Mouse (Mus musculus): ENCODE data around the gene Akap2. TPM values are rescaled to one million over a fixed set of nuclear protein-coding genes. Genes with fewer than 3 reads are reported as not detected.
A peak's percentile ranks its signal among the peaks of the same experiment; 100 is the strongest.

Akap2 gene
- total RNA-seq, 2 experiments from 2014 or later, result 90.7 to 99.5 TPM

- no peak for DNase-seq
These were observed 80.3 kb downstream of the Akap2 start for GRCm38 (mm10) chr4:57797548-57798285.

DNA sequence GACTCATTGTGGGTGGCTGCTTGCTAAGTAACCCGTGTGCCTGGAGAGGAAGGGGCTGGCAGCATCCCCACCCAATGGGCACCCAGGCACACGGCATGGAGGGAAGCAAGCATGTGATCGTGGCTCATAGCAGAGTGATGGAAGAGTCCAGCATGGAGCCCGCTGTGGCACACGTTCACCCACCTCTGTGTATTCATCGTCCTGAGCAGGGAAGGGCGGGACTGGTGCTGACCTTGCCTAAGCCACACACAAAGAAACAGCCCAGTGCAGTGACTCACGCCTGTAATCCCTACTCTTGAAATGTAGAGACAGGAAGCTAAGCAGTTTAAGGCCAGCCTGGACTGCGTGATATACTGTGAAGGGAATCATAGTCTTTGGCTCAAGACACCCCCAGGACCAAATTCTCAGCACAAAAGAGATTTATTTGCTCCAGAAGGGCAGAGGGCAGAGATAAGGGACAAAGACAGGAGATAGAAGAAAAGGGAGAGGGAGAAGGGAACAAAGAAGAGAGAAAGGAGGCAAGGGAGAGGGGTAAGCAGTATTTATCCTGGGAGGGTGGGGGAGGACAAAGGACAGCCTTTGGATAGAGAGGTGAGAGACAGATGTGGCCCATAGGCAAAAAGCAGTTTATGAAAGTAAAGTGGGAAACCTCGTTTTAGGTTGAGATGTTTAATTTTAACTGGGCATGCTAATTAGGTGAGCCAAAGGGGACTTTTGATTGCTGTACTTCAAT lies 81.0 kb downstream of the Akap2 start:
- DNase-seq, result peak in 1 of 2 experiments; percentile 37

GRCm38 (mm10) chr4:57799297-57799696 lies 81.8 kb downstream of the Akap2 start:
- DNase-seq, result no peak

DNA sequence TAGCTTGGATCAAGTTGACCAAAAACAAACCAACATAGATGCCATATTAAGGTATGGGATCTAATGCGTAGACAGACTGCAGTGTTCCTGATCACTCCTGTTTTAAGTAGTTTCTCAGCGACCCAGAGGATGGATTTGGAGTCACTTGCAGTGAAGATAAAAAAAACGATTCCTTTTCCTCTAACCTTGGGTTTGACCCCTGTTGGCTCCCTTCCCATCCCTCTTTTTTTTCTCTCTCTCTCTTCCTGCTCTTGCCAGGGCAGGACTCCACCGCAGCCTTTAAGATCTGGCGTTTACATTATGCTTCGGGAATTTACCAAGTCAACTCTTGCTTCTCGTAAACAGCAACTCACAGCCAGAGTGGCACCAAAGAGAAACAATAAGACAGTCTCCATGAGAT lies 83.8 kb downstream of the Akap2 start:
- no peak for DNase-seq

DNA sequence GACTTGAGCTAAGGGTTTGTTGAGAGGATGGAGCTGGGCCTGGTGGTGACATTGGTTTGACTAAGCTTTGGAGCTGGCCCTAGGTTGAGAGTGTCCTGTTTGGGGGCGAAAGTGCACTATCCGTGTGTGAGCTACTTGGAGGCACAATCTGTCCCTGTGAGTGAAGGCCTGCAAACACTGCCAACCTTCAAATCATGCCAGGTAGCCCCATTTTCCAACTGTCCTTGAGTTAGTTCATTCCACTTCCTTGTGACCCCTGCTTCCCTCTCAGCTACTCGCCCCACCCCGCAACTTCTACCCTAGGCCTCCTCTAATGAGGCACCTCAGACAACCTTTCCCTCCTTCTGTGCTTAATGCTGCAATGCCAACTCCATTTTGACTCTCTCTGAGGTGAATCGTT lies 84.5 kb downstream of the Akap2 start:
- no peak for DNase-seq

DNA sequence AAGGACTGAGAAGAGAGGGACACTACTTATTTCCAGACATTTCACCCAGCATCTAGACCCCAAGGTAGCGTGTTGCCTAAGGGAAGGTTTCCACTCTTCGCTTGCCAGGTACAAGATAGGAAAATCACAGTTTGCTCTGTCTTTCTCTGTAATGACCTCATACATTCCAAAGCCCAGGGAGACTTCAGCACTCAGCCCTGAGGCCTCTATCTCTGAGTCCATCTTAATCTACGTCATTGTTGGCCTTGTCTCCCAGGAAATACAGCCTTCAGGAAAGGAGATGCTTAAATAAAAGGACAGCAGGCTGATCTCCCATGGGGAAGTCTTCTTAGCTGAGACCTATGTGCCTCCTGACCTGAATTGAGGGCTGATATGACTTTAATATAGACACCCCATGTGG lies 85.0 kb downstream of the Akap2 start:
- no peak for DNase-seq

- DNase-seq, result no peak
These were observed 87.4 kb downstream of the Akap2 start for GRCm38 (mm10) chr4:57804902-57805301.

DNA sequence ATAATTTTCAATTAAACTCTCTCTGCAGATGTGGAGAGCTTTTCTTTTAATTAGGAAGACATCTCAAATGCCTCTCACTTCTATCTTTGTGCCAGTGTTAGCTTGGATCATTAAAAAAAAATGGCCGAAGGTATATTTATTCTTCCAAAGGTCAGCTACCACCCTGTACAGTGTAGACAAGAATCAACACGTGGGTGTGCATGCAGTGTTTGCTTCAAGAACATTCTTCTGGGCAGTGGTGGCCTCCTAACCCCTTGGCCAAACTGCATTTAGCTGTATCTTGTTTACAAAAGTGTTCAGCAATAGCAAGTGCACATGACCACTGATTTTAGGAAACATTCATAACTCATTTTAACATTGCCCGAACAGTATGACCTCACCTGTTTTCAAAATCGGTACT lies 92.0 kb downstream of the Akap2 start:
- DNase-seq, result no peak

GRCm38 (mm10) chr4:57812075-57812474 lies 94.6 kb downstream of the Akap2 start:
- DNase-seq, result no peak

DNA sequence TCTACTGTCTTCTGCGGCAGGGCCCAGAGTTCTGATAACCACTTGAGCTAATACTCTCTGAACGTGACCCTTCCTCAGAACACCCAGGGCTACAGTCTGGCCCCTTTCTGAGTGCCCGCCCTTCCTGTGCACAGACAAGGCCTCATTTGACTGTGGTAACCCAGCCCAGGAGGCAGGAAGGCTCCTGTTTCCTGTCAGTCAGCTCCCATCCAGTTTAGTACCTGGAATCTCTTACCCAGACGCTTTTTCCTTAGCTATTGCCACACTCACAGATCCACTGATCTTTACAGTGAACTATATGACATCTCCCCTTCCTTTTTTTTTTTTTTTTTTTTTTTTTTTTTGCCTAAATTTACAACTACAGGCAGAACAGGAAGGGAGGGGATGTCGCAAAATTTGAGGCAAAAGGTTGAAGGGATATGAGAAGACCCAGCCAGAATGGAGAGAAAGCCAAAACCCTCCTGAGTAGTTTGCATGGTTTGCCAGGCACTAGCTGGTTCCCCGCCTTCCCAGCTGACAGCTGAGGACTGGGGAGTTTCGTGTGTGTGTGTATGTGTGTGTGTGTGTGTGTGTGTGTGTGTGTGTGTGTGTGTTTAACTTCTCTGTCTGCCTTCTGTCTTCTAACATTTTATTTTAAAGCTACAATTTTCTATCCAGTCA lies 95.6 kb downstream of the Akap2 start:
- peak; percentile 61 to 86 for DNase-seq

- DNase-seq, result peak in 1 of 2 experiments; percentile 23
These were observed 96.1 kb downstream of the Akap2 start for GRCm38 (mm10) chr4:57813576-57813945.

DNA sequence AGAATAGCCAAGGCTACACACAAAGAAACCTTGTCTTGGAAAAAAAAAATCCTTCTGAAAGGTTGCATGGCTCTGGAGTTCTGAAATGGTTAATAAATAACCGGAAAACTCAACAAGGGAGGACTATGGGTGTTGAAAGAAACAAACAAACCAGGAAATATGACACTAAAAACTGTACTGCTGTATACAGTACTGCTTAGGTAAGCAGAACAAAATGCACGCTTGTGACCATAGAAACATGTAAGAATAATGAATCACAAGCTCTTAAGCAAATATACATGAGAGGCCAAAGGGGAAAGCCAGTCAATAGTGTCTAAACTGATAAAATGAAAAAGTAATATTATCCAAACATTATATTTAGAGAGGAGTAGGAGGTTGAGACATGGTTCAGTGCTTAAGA lies 97.9 kb downstream of the Akap2 start:
- no peak for DNase-seq

- DNase-seq, result no peak
These were observed 98.7 kb downstream of the Akap2 start for GRCm38 (mm10) chr4:57816146-57816545.

DNA sequence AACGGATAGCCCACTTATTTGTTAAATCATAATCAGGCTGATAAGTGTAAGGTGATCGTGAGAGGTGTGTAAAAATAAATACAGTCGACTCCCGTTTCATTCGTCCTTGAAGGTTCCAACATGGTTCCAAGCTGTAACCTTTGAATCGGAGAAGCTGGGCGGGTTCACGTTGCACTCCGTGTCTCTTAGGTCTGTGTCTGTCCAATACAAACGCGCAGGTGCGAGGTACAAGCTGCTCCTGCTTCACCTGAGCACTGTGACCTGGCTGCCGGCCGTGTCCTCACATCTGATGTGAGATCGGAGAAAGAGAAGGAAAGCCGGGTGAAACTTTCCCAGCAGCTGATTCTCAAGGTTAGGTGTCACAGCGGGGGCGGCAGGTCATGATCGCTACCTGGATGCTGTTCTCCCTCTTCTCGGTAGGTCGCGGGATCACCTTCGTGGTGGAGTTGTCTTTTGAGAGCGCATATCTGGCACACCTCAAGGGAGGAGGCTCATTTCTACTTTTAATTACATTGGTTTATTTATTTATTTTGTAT lies 103.5 kb downstream of the Akap2 start:
- no peak for DNase-seq

GRCm38 (mm10) chr4:57821556-57822356 lies 104.3 kb downstream of the Akap2 start:
- DNase-seq, result no peak

GRCm38 (mm10) chr4:57822641-57823040 lies 105.2 kb downstream of the Akap2 start:
- no peak for DNase-seq

GRCm38 (mm10) chr4:57824626-57825240 lies 107.3 kb downstream of the Akap2 start:
- no peak for DNase-seq

DNA sequence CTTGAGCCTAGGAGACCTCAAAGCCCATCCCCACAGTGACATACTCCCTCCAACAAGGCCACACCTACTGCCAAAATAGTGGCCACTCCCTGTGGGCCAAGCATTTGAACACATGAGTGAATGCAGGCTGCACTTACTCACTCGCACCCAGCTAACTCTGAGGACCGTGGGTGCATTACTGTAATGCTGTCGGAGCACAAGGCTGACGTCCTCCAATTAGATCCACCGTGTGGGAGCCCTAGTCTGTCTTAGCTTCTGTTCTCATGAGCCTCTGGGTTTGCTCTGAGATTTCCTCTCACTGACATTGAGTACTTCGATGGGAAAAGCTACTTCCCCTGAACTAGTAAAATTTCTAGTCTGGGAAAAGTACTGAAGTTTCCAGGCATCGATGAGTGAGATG lies 108.8 kb downstream of the Akap2 start:
- DNase-seq, result no peak

DNA sequence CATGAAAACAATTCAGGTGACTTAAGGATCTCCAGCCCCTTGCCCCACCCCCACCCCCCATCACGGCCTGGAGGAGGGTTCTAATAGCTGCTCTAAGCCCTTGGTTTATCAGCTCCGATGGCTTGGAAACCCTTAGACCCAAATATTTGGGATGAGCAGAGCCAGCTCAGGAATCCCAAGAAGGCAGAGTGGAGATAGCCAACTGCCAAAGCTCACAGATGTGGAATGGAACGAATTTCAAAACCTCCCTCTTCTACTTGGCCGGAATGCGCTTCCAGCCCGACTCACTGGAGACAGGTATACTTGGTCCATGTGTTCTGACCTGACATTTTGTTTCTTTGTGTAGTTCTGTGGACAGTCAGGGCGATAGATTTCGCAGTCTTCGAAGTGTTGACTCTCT lies 111.7 kb downstream of the Akap2 start:
- no peak for DNase-seq

- DNase-seq, result no peak
These were observed 112.3 kb downstream of the Akap2 start for GRCm38 (mm10) chr4:57829740-57830139.

DNA sequence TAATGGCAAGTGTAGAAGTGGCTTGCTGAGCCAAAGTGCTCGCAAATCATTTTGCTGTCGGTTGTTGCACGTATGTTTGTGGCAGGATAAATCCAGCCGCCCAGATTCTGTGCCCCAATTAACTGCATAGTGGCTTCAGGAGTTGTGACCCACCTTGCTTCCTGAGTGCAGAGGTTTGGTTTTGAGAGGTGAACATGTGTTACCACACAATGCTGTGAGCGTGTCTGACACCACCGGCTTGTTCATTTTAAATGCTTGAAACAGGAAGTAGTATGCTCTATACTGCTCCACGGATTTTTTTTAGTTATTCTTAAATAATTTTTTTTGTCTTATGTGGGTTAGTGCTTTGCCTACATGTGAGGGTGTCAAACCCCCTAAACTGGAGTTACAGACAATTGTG lies 114.9 kb downstream of the Akap2 start:
- no peak for DNase-seq

GRCm38 (mm10) chr4:57833060-57833459 lies 115.6 kb downstream of the Akap2 start:
- no peak for DNase-seq
